Mouse (Mus musculus): Measurements from ENCODE around the gene Sh2d2a.
"Not testable (repeated sequence)": the region's sequence is repeated elsewhere in the genome, so short reads cannot be mapped to it uniquely, and the experiment has no call there.

Gene Sh2d2a

DNA sequence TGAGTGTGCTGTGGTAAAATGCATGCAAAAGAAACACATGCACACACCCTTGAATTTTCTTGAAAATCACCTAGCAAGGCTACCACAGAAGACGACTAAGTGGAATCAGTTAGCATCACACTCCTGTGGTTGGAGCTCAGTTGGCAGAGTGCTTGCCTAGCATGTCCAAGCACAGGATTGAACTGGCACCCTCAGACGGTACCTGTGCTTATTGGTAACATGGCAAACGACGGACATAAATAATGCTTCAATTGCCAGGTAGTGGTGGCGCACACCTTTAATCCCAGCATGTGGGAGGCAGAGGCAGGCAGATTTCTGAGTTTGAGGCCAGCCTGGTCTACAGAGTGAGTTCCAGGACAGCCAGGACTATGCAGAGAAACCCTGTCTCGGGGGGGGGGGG is 55.4 kb downstream of the Sh2d2a start:
- in situ Hi-C loops (cut with MboI; ENCODE audit: low pct_unique_long_range_greater_than_20kb in 1 of 2, low sequenced_read_pairs in 2 of 2, unreplicated experiment in 1 of 2): not testable (repeated sequence)

DNA sequence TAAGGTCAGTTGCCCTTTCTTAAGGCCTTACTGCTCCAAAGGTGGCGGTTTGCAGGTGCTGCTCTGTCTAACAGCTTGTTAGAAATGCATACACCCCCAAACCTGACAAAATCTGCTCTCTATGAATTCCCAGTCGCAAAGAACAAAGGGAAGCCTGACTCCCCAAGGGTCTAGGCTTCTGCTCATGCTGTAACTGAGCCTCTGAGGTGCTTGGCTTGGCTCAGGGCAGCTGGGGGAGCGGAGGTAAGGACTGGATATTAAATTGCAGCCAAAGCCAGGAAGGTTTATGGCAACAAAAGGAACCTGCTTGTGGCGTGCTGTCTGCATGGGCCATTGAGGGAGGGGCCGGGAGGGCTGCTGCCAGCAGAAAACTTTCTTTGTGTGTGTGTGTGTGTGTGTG is 57.3 kb downstream of the Sh2d2a start:
- in situ Hi-C loops (cut with MboI; ENCODE audit: low pct_unique_long_range_greater_than_20kb in 1 of 2, low sequenced_read_pairs in 2 of 2, unreplicated experiment in 1 of 2): no loop called here
